Mouse (Mus musculus): ENCODE results near the gene Wnt7b. TPM values are rescaled to one million over a fixed set of nuclear protein-coding genes. Genes with fewer than 3 reads are reported as not detected.

Wnt7b gene
- polyA plus RNA-seq, 1 experiment: not detected

DNA sequence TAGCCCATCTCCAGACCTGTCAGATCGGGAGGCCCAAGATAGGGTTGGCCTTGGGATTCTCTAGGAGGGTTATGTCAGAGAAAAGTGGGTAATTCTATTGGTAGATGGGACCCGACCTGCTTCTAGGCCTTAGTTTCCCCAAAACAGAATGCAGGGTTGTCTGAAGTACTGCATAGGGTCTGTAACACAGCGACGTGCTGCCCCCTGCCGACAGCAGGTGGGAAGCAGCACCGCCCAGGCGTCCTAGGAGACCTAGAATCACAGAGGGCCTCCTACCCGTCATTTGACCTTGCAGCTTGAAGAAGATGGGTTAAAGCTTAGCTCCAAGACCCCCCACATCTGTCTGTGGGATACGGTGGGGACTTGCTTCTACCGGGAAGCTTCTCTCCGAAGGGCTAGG is 1.2 kb upstream of the Wnt7b start:
- 0 out of 2 replicates have a peak, but pooled peaks cover 2% of the 10 kb centered on the region for H3K4me1 ChIP-seq (ENCODE audit: control insufficient read depth, insufficient read depth, low read length)
- H3K4me3 ChIP-seq (ENCODE audit: insufficient read depth, low read length): no peak overlapping the region
- no peak for TF ChIP-seq POLR2A (IDR thresholded peaks at IDR 0.05; ENCODE audit: low read depth, low read length)
- peak; percentile 94 for TF ChIP-seq CTCF (IDR thresholded peaks at IDR 0.05; ENCODE audit: borderline replicate concordance, insufficient read depth, low read length)
- H3K27ac ChIP-seq (ENCODE audit: insufficient read depth, low read length): no peak overlapping the region

DNA sequence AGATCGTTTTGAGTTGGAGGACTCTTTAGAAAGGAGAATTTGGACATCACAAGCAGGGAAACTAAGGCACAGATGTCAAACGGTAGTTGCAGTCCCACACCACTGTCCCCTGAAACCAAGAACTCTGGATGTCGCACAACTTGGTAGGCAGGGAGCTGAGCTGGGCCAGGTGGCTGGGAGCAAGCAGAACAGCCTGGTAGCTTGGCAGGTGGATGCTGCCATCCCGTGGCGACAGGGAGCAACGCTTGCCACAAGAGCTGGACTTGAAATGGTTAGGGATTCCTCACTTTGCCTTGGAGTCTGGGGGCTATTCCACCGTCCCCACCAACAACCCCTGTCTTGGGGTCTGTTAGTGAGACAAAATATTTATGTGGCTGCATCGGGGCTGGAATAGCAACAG is 751 bp upstream of the Wnt7b start:
- no peak overlapping the region for H3K4me3 ChIP-seq (ENCODE audit: insufficient read depth, low read length)
- 0 out of 2 replicates have a peak, but pooled peaks cover 2% of the 10 kb centered on the region for H3K4me1 ChIP-seq (ENCODE audit: control insufficient read depth, insufficient read depth, low read length)
- H3K27ac ChIP-seq (ENCODE audit: insufficient read depth, low read length): no peak overlapping the region
- TF ChIP-seq CTCF (IDR thresholded peaks at IDR 0.05; ENCODE audit: borderline replicate concordance, insufficient read depth, low read length): peak; percentile 100
- TF ChIP-seq POLR2A (IDR thresholded peaks at IDR 0.05; ENCODE audit: low read depth, low read length): no peak

DNA sequence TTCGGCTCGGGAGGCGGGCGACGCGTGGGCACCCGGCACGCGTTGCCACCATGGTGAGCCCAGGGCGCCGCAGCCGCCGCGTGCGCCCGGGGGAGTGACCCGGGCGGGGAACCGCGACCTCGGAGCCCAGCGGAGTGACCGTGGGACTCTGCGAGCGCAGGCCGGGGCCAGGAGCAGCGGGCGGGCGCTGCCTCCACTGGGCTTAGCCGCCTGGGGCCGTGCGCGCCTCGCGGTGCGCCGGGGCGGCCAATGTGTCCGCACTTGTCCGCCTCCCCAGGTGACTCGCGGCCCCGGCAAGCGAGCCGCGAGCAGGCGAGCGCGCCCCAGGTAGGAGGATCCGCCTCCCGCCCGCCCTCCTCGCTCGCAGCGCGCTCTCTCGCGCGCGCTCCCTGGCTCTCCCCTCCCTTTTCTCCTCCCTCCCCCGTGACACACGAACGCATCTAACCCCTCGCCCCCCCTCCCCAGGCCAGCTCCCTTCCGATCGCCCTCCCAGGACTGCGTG is 659 bp downstream of the Wnt7b start:
- TF ChIP-seq POLR2A (IDR thresholded peaks at IDR 0.05; ENCODE audit: low read depth, low read length): no peak
- TF ChIP-seq CTCF (IDR thresholded peaks at IDR 0.05; ENCODE audit: borderline replicate concordance, insufficient read depth, low read length): no peak
- Histone ChIP-seq H3K4me1 (ENCODE audit: control insufficient read depth, insufficient read depth, low read length) (peaks cover 6% of the 10 kb centered on the region), H3K27ac (ENCODE audit: insufficient read depth, low read length) (no peak overlapping the region), H3K4me3 (ENCODE audit: insufficient read depth, low read length) (peak overlapping the region; percentile 19; the same call in 1 of the 2 replicates)

- Histone ChIP-seq H3K4me3 (ENCODE audit: insufficient read depth, low read length) (peak overlapping the region; percentile 19; the same call in 1 of the 2 replicates), H3K4me1 (ENCODE audit: control insufficient read depth, insufficient read depth, low read length) (peaks cover 6% of the 10 kb centered on the region), H3K27ac (ENCODE audit: insufficient read depth, low read length) (no peak overlapping the region)
- TF ChIP-seq CTCF (IDR thresholded peaks at IDR 0.05; ENCODE audit: borderline replicate concordance, insufficient read depth, low read length): no peak
- TF ChIP-seq POLR2A (IDR thresholded peaks at IDR 0.05; ENCODE audit: low read depth, low read length): no peak
Measured at GRCm38 (mm10) chr15:85580934-85581562, 1.2 kb downstream of the Wnt7b start.

GRCm38 (mm10) chr15:85580483-85580882 is 1.8 kb downstream of the Wnt7b start:
- H3K27ac ChIP-seq (ENCODE audit: insufficient read depth, low read length): no peak overlapping the region
- peaks cover 6% of the 10 kb centered on the region for H3K4me1 ChIP-seq (ENCODE audit: control insufficient read depth, insufficient read depth, low read length)
- no peak overlapping the region for H3K4me3 ChIP-seq (ENCODE audit: insufficient read depth, low read length)
- TF ChIP-seq POLR2A (IDR thresholded peaks at IDR 0.05; ENCODE audit: low read depth, low read length) (no peak), CTCF (IDR thresholded peaks at IDR 0.05; ENCODE audit: borderline replicate concordance, insufficient read depth, low read length) (no peak)

DNA sequence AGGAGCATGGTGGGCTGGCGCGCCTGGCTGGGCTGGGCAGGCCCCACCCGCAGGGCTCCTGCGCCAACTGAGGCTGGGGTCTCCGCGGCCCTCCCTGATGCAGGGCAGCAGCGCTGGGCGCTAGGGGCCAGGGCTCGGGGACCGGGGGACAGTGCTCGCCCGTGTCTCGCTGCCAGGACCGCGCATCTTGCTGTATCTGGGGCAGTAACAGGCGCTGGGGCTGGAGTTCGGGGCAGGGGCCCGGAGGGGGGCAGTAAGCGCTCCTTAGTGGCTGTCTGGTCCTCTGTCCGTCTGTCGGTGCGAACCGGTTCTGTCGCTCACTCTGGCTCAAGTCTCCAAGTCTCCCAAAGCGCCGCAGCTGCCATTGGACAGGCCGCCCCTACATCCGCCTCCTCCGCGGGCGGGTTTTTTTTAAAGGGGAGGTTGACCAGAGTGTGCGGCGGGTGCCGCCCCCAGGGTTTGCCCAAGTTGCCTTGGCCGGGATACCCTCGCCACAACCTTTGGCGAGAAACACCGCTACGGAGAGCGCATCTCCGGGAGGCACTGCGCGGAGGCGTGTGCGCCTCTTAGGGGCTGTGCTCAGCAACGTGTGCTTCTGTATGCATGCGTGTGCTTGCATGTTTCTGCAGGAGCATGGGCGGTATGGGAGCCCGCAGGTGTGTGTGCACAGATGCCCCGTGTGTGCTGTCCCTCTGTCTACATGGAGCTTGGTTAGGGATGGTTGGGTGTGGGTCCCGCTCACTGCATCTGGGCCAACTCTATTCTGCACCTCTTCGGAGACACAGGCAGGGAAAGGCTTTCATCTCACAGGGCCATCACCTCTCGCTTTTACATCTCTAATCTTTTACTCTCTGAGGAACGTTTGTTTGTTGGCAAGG is 4.5 kb downstream of the Wnt7b start:
- TF ChIP-seq POLR2A (IDR thresholded peaks at IDR 0.05; ENCODE audit: low read depth, low read length): no peak
- no peak for TF ChIP-seq CTCF (IDR thresholded peaks at IDR 0.05; ENCODE audit: borderline replicate concordance, insufficient read depth, low read length)
- Histone ChIP-seq H3K4me1 (ENCODE audit: control insufficient read depth, insufficient read depth, low read length) (peaks cover 11% of the 10 kb centered on the region), H3K4me3 (ENCODE audit: insufficient read depth, low read length) (no peak overlapping the region), H3K27ac (ENCODE audit: insufficient read depth, low read length) (no peak overlapping the region)

- H3K4me1 ChIP-seq (ENCODE audit: control insufficient read depth, insufficient read depth, low read length): peaks cover 9% of the 10 kb centered on the region
- H3K27ac ChIP-seq (ENCODE audit: insufficient read depth, low read length): no peak overlapping the region
Measured at GRCm38 (mm10) chr15:85576511-85577440, 5.5 kb downstream of the Wnt7b start.

GRCm38 (mm10) chr15:85576110-85576509 is 6.2 kb downstream of the Wnt7b start:
- Histone ChIP-seq H3K27ac (ENCODE audit: insufficient read depth, low read length) (no peak overlapping the region), H3K4me1 (ENCODE audit: control insufficient read depth, insufficient read depth, low read length) (peaks cover 9% of the 10 kb centered on the region), H3K4me3 (ENCODE audit: insufficient read depth, low read length) (no peak overlapping the region)
- no peak for TF ChIP-seq POLR2A (IDR thresholded peaks at IDR 0.05; ENCODE audit: low read depth, low read length)
- TF ChIP-seq CTCF (IDR thresholded peaks at IDR 0.05; ENCODE audit: borderline replicate concordance, insufficient read depth, low read length): no peak

More at GRCm38 (mm10) chr15:85576511-85577440, 5.5 kb downstream of the Wnt7b start:
- TF ChIP-seq CTCF (IDR thresholded peaks at IDR 0.05; ENCODE audit: borderline replicate concordance, insufficient read depth, low read length) (no peak), POLR2A (IDR thresholded peaks at IDR 0.05; ENCODE audit: low read depth, low read length) (no peak)
- no peak overlapping the region for H3K4me3 ChIP-seq (ENCODE audit: insufficient read depth, low read length)

DNA sequence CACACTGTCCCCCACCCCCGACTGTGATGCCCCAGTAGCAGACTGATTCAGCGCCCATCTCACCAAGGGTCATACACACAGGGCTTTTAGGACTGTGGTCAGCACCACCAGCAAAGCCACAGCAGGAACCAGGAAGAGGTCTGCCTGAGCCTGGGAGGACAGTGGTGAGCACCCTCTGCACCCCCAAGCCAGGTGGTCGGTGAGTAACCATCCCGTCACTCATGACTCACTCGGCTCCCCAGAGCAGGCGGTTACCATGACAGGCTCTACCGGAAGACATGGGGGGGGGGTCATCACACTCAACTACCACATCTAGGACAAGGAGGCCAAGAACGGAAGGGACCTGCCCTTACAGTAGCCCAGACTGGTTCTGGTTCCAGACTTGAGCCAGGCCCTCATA is 7.7 kb downstream of the Wnt7b start:
- H3K4me3 ChIP-seq (ENCODE audit: insufficient read depth, low read length): no peak overlapping the region
- no peak overlapping the region for H3K27ac ChIP-seq (ENCODE audit: insufficient read depth, low read length)
- H3K4me1 ChIP-seq (ENCODE audit: control insufficient read depth, insufficient read depth, low read length): peaks cover 9% of the 10 kb centered on the region
- TF ChIP-seq CTCF (IDR thresholded peaks at IDR 0.05; ENCODE audit: borderline replicate concordance, insufficient read depth, low read length): no peak
- no peak for TF ChIP-seq POLR2A (IDR thresholded peaks at IDR 0.05; ENCODE audit: low read depth, low read length)

All from embryonic fibroblast, embryonic 13.5 days (primary cell).